In genomic region chr14:119981314-119981713, GRCm38 (mm10) we compare ENCODE assay signal across 23 mouse cellular contexts.
DNase-seq lines count a peak whose midpoint lies in the region; ATAC-seq and TF ChIP-seq lines count a peak whose summit lies in the region.
"Had no signal": no experiment of that assay in that cellular context is flagged by ENCODE, and none has a peak within 500 bp of the region (broad histone marks: within the 10 kb centered on the region; RNA-seq: fewer than 3 reads in every experiment).

No protein-coding gene starts in this region.

- no peak overlapping the region for H3K4me2 ChIP-seq in forebrain, embryonic 12.5 days
- H3K4me2 ChIP-seq in kidney, embryonic 14.5 days (replicated peaks; ENCODE audit: low read depth, low read length) = no peak overlapping the region
- H3K4me2 ChIP-seq in midbrain, embryonic 11.5 days = no peak overlapping the region
- no peak overlapping the region for H3K4me2 ChIP-seq in midbrain, postnatal 0 days (ENCODE audit: low read depth, low read length, poor library complexity, severe bottlenecking)
- H3K4me2 ChIP-seq in midbrain, embryonic 16.5 days (ENCODE audit: low read length) = no peak overlapping the region
- H3K4me2 ChIP-seq in hindbrain, embryonic 14.5 days (replicated peaks) = no peak overlapping the region
- H3K4me2 ChIP-seq: hindbrain, embryonic 12.5 days; limb, embryonic 13.5 days; liver, embryonic 11.5 days; stomach, embryonic 15.5 days had no signal

- DNase-seq in forebrain, embryonic 10.5 days (ENCODE audit: extremely low spot score, low spot score) = no peak
- DNase-seq in kidney, adult 2 months = no peak
- no peak for DNase-seq in midbrain, embryonic 11.5 days (ENCODE audit: low spot score, missing footprints)
- DNase-seq in midbrain, postnatal 0 days (ENCODE audit: low spot score) = no peak
- no peak for DNase-seq in hindbrain, embryonic 14.5 days (ENCODE audit: low spot score)
- DNase-seq: adrenal gland, adult 2 months; cerebellum, adult 8-10 months; cerebellum, postnatal 36 days; heart, postnatal 36 days; kidney, adult 11 months; kidney, postnatal 25 days; lung, postnatal 4 days; right cerebral cortex, postnatal 25 days had no signal

- H3K36me3 ChIP-seq in forebrain, embryonic 10.5 days (replicated peaks) = no peaks in the 10 kb centered on the region
- H3K36me3 ChIP-seq in forebrain, embryonic 12.5 days (replicated peaks) = no peaks in the 10 kb centered on the region
- H3K36me3 ChIP-seq in kidney, embryonic 14.5 days (ENCODE audit: control insufficient read depth, insufficient read depth, low read length) = no peaks in the 10 kb centered on the region
- H3K36me3 ChIP-seq in kidney, adult 2 months (ENCODE audit: control insufficient read depth, insufficient read depth, low read length) = no peaks in the 10 kb centered on the region
- H3K36me3 ChIP-seq in midbrain, embryonic 11.5 days (ENCODE audit: control insufficient read depth, insufficient read depth, low read length) = no peaks in the 10 kb centered on the region
- H3K36me3 ChIP-seq in midbrain, postnatal 0 days (ENCODE audit: insufficient read depth, low read length) = no peaks in the 10 kb centered on the region
- no peaks in the 10 kb centered on the region for H3K36me3 ChIP-seq in midbrain, embryonic 16.5 days (ENCODE audit: control insufficient read depth, insufficient read depth, low read length)
- H3K36me3 ChIP-seq in hindbrain, embryonic 14.5 days (replicated peaks; ENCODE audit: control insufficient read depth, insufficient read depth) = no peaks in the 10 kb centered on the region
- H3K36me3 ChIP-seq: hindbrain, embryonic 12.5 days; limb, embryonic 13.5 days; stomach, embryonic 15.5 days had no signal

- peak overlapping the region; percentile 56; the same call in 1 of the 2 replicates for H3K27ac ChIP-seq in forebrain, embryonic 10.5 days
- no peak overlapping the region for H3K27ac ChIP-seq in forebrain, embryonic 12.5 days
- peak overlapping the region; percentile 59; the same call in 1 of the 2 replicates for H3K27ac ChIP-seq in kidney, embryonic 14.5 days (ENCODE audit: low read depth, low read length)
- no peak overlapping the region for H3K27ac ChIP-seq in kidney, adult 2 months (ENCODE audit: insufficient read depth, low read depth, low read length)
- no peak overlapping the region for H3K27ac ChIP-seq in midbrain, embryonic 11.5 days (ENCODE audit: low read depth, low read length)
- no peak overlapping the region for H3K27ac ChIP-seq in midbrain, postnatal 0 days (ENCODE audit: low read depth, low read length)
- H3K27ac ChIP-seq in midbrain, embryonic 16.5 days (ENCODE audit: low read length) = no peak overlapping the region
- H3K27ac ChIP-seq in hindbrain, embryonic 14.5 days = no peak overlapping the region
- H3K27ac ChIP-seq: hindbrain, embryonic 12.5 days; limb, embryonic 13.5 days; stomach, embryonic 15.5 days had no signal

- H3K4me1 ChIP-seq in forebrain, embryonic 10.5 days = peaks cover 17% of the 10 kb centered on the region
- peaks cover 11% of the 10 kb centered on the region for H3K4me1 ChIP-seq in forebrain, embryonic 12.5 days
- H3K4me1 ChIP-seq in kidney, embryonic 14.5 days (ENCODE audit: control insufficient read depth, insufficient read depth, low read length) = 0 out of 2 replicates have a peak, but pooled peaks cover 6% of the 10 kb centered on the region
- no peaks in the 10 kb centered on the region for H3K4me1 ChIP-seq in kidney, adult 2 months (ENCODE audit: control insufficient read depth, insufficient read depth, low read length)
- H3K4me1 ChIP-seq in midbrain, embryonic 11.5 days (ENCODE audit: control insufficient read depth, insufficient read depth, low read length) = peaks cover 6% of the 10 kb centered on the region
- no peaks in the 10 kb centered on the region for H3K4me1 ChIP-seq in midbrain, postnatal 0 days (ENCODE audit: insufficient read depth, low read length)
- H3K4me1 ChIP-seq in midbrain, embryonic 16.5 days (ENCODE audit: control insufficient read depth, insufficient read depth, low read length) = peaks cover 8% of the 10 kb centered on the region
- no peaks in the 10 kb centered on the region for H3K4me1 ChIP-seq in hindbrain, embryonic 14.5 days (replicated peaks; ENCODE audit: control insufficient read depth, insufficient read depth, low read length)
- H3K4me1 ChIP-seq: limb, embryonic 13.5 days; stomach, embryonic 15.5 days had no signal

- no peak for ATAC-seq in forebrain, embryonic 12.5 days (ENCODE audit: low FRiP score)
- peak; percentile 88 for ATAC-seq in kidney, embryonic 14.5 days (ENCODE audit: low FRiP score, low TSS enrichment)
- ATAC-seq in midbrain, embryonic 11.5 days (ENCODE audit: low FRiP score) = peak; percentile 45
- ATAC-seq in midbrain, postnatal 0 days (ENCODE audit: low FRiP score) = no peak
- peak; percentile 36; the same call in 1 of the 2 replicates for ATAC-seq in midbrain, embryonic 16.5 days
- no peak for ATAC-seq in hindbrain, embryonic 14.5 days (ENCODE audit: low FRiP score)
- ATAC-seq: activated CD4-positive, CD25-positive, alpha-beta regulatory T cell, adult 4 months; lung, postnatal 0 days had no signal

- WGBS in forebrain, embryonic 10.5 days = 28% methylated on average over 5 of the region's 5 CpGs
- 28% methylated on average over 5 of the region's 5 CpGs for WGBS in forebrain, embryonic 12.5 days
- 17% methylated on average over 5 of the region's 5 CpGs for WGBS in kidney, embryonic 14.5 days
- WGBS in kidney, adult 2 months = 57% methylated on average over 5 of the region's 5 CpGs
- 26% methylated on average over 5 of the region's 5 CpGs for WGBS in midbrain, embryonic 11.5 days
- 20% methylated on average over 5 of the region's 5 CpGs for whole genome bisulfite sequencing in midbrain, postnatal 0 days
- WGBS in midbrain, embryonic 16.5 days = 15% methylated on average over 5 of the region's 5 CpGs
- WGBS in hindbrain, embryonic 14.5 days = 48% methylated on average over 5 of the region's 5 CpGs

- no peak for TF ChIP-seq CTCF in kidney, adult 2 months (conservative IDR thresholded peaks at IDR 0.05; ENCODE audit: insufficient read depth, insufficient read length, low read depth, low read length)
- no peak for TF ChIP-seq CTCF in midbrain, postnatal 0 days (IDR thresholded peaks at IDR 0.05)

- H3K27me3 ChIP-seq in forebrain, embryonic 10.5 days (ENCODE audit: poor library complexity, severe bottlenecking) = no peaks in the 10 kb centered on the region
- no peaks in the 10 kb centered on the region for H3K27me3 ChIP-seq in forebrain, embryonic 12.5 days
- no peaks in the 10 kb centered on the region for H3K27me3 ChIP-seq in kidney, embryonic 14.5 days (ENCODE audit: control insufficient read depth, insufficient read depth, low read length)
- H3K27me3 ChIP-seq in kidney, adult 2 months (replicated peaks; ENCODE audit: control insufficient read depth, insufficient read depth, low read length) = no peaks in the 10 kb centered on the region
- H3K27me3 ChIP-seq in midbrain, embryonic 11.5 days (ENCODE audit: control insufficient read depth, insufficient read depth, low read length) = no peaks in the 10 kb centered on the region
- H3K27me3 ChIP-seq in midbrain, postnatal 0 days (ENCODE audit: insufficient read depth, low read length) = no peaks in the 10 kb centered on the region
- H3K27me3 ChIP-seq in midbrain, embryonic 16.5 days (ENCODE audit: control insufficient read depth, insufficient read depth, low read depth, low read length) = no peaks in the 10 kb centered on the region
- H3K27me3 ChIP-seq in hindbrain, embryonic 14.5 days (ENCODE audit: control insufficient read depth, insufficient read depth, low read length) = no peaks in the 10 kb centered on the region
- H3K27me3 ChIP-seq: CH12.LX; hindbrain, embryonic 12.5 days; limb, embryonic 13.5 days; stomach, embryonic 15.5 days had no signal

- no peak for TF ChIP-seq POLR2A in kidney, adult 2 months (IDR thresholded peaks at IDR 0.05; ENCODE audit: low read depth, low read length)

- H3K9me3 ChIP-seq in forebrain, embryonic 10.5 days = 0 out of 2 replicates have a peak, but pooled peaks cover 3% of the 10 kb centered on the region
- no peaks in the 10 kb centered on the region for H3K9me3 ChIP-seq in forebrain, embryonic 12.5 days
- H3K9me3 ChIP-seq in kidney, embryonic 14.5 days (ENCODE audit: control insufficient read depth, low read length) = peaks cover 4% of the 10 kb centered on the region; the same call in 1 of the 2 replicates
- no peaks in the 10 kb centered on the region for H3K9me3 ChIP-seq in midbrain, embryonic 11.5 days (ENCODE audit: control insufficient read depth, low read length)
- H3K9me3 ChIP-seq in midbrain, postnatal 0 days (ENCODE audit: low read length) = peaks cover 5% of the 10 kb centered on the region; the same call in 1 of the 2 replicates
- H3K9me3 ChIP-seq in midbrain, embryonic 16.5 days (replicated peaks; ENCODE audit: control insufficient read depth, low read length, poor library complexity, severe bottlenecking) = peaks cover 6% of the 10 kb centered on the region; the same call in 1 of the 2 replicates
- H3K9me3 ChIP-seq in hindbrain, embryonic 14.5 days (ENCODE audit: control insufficient read depth, low read length) = no peaks in the 10 kb centered on the region; the same call in 1 of the 2 replicates
- H3K9me3 ChIP-seq: hindbrain, embryonic 12.5 days; limb, embryonic 13.5 days; stomach, embryonic 15.5 days had no signal

- H3K9ac ChIP-seq in forebrain, embryonic 12.5 days = no peak overlapping the region
- H3K9ac ChIP-seq in kidney, embryonic 14.5 days (ENCODE audit: low read depth, low read length) = no peak overlapping the region
- no peak overlapping the region for H3K9ac ChIP-seq in midbrain, embryonic 11.5 days (ENCODE audit: low read length)
- no peak overlapping the region for H3K9ac ChIP-seq in midbrain, postnatal 0 days (replicated peaks; ENCODE audit: low read length, poor library complexity, severe bottlenecking)
- no peak overlapping the region for H3K9ac ChIP-seq in midbrain, embryonic 16.5 days (ENCODE audit: low read depth, low read length)
- no peak overlapping the region for H3K9ac ChIP-seq in hindbrain, embryonic 14.5 days
- H3K9ac ChIP-seq: hindbrain, embryonic 12.5 days; limb, embryonic 13.5 days; stomach, embryonic 15.5 days had no signal

- no peak overlapping the region for H3K4me3 ChIP-seq in forebrain, embryonic 10.5 days
- H3K4me3 ChIP-seq in forebrain, embryonic 12.5 days (replicated peaks) = no peak overlapping the region
- H3K4me3 ChIP-seq in kidney, embryonic 14.5 days (ENCODE audit: low read length) = no peak overlapping the region
- no peak overlapping the region for H3K4me3 ChIP-seq in kidney, adult 2 months (ENCODE audit: insufficient read depth, low read depth, low read length)
- no peak overlapping the region for H3K4me3 ChIP-seq in midbrain, embryonic 11.5 days (ENCODE audit: low read depth, low read length)
- H3K4me3 ChIP-seq in midbrain, postnatal 0 days (ENCODE audit: low read depth, low read length) = no peak overlapping the region
- no peak overlapping the region for H3K4me3 ChIP-seq in midbrain, embryonic 16.5 days (ENCODE audit: low read depth, low read length)
- H3K4me3 ChIP-seq in hindbrain, embryonic 14.5 days (replicated peaks; ENCODE audit: low read length) = no peak overlapping the region
- H3K4me3 ChIP-seq: hindbrain, embryonic 12.5 days; limb, embryonic 13.5 days; stomach, embryonic 15.5 days had no signal

Comparison
In these comparisons a context has a peak if more than half of its experiments do, and no peak if none do; other contexts are left out.
1. H3K27ac ChIP-seq: peak in forebrain, embryonic 10.5 days (single experiment) and kidney, embryonic 14.5 days (single experiment); none in forebrain, embryonic 12.5 days (single experiment), kidney, adult 2 months (single experiment), midbrain, embryonic 11.5 days (single experiment), midbrain, postnatal 0 days (single experiment), midbrain, embryonic 16.5 days (single experiment) and hindbrain, embryonic 14.5 days (single experiment).
2. ATAC-seq: peak in kidney, embryonic 14.5 days (single experiment), midbrain, embryonic 11.5 days (single experiment) and midbrain, embryonic 16.5 days (single experiment); none in forebrain, embryonic 12.5 days (single experiment), midbrain, postnatal 0 days (single experiment) and hindbrain, embryonic 14.5 days (single experiment).